Mouse (Mus musculus) hindbrain, embryonic 10.5 days (tissue): ENCODE data around the gene Mgat1. TPM values are rescaled to one million over a fixed set of nuclear protein-coding genes. Genes with fewer than 3 reads are reported as not detected.

Experiments used
- DNase-seq: peaks from one replicate; pipeline ENCODE4 v3.0.0-alpha.2; 2017; ENCODE audit warnings: low spot score
- H3K27ac ChIP-seq: fragments of 300-500 bp; sonication (generic); 2 replicates; pipeline ENCODE4 v1.5.1; 2016; ENCODE audit warnings: mild to moderate bottlenecking, moderate library complexity
- H3K27me3 ChIP-seq: fragments of 300-500 bp; sonication (generic); 2 replicates; pipeline ENCODE4 v1.6.1; 2016; ENCODE audit warnings: mild to moderate bottlenecking; ENCODE audit not compliant: poor library complexity, insufficient read depth, severe bottlenecking
- H3K36me3 ChIP-seq: fragments of 300-500 bp; sonication (generic); 2 replicates; pipeline ENCODE4 v1.6.1; 2016; ENCODE audit warnings: mild to moderate bottlenecking, moderate library complexity
- H3K4me1 ChIP-seq: fragments of 300-500 bp; sonication (generic); replicated peaks from 2 replicates; pipeline ENCODE4 v1.6.1; 2016; ENCODE audit warnings: mild to moderate bottlenecking
- H3K4me3 ChIP-seq: fragments of 300-500 bp; sonication (generic); 2 replicates; pipeline ENCODE4 v1.5.1; 2016; ENCODE audit warnings: mild to moderate bottlenecking, moderate library complexity
- H3K9me3 ChIP-seq: fragments of 300-500 bp; sonication (generic); 2 replicates; pipeline ENCODE4 v1.6.1; 2016; ENCODE audit warnings: mild to moderate bottlenecking, moderate library complexity
- WGBS: fragments of 180-500 bp; shearing (Covaris S2); methylation state at CpG from one replicate; pipeline ENCODE4 v1.1.7; 2016; 5-methylcytosine and 5-hydroxymethylcytosine counted together
- polyA plus RNA-seq: library from polyadenylated mRNA; unstranded; fragments of >200 nt; fragmentation: Nextera tagmentation; extraction: Ambion mirVana; gene quantifications from 2 replicates; pipeline ENCODE4 v1.2.1, GENCODE M21; 2016

Mgat1 gene
- polyA plus RNA-seq, 1 experiment from 2014 or later = 39.9 TPM

DNA sequence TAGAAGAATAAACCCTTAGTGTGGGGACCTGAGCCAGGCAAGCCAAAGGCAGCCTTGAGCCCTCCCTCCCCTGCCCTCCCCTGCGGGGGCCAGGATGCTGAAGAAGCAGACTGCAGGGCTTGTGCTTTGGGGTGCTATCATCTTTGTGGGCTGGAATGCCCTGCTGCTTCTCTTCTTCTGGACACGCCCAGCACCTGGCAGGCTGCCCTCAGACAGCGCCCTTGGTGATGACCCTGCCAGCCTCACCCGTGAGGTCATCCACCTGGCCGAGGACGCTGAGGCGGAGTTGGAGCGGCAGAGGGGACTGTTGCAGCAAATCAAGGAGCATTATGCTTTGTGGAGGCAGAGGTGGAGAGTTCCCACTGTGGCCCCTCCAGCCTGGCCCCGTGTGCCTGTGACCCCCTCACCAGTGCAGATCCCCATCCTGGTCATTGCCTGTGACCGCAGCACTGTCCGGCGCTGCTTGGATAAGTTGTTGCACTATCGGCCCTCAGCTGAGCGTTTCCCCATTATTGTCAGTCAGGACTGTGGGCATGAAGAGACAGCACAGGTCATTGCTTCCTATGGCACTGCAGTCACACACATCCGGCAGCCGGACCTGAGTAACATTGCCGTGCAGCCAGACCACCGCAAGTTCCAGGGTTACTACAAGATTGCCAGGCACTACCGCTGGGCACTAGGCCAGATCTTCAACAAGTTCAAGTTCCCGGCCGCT is 16.8 kb downstream of the Mgat1 start:
- DNase-seq = no peak
- H3K9me3 ChIP-seq = no peaks in the 10 kb centered on the region
- H3K27me3 ChIP-seq = no peaks in the 10 kb centered on the region
- no peaks in the 10 kb centered on the region for H3K4me1 ChIP-seq
- H3K27ac ChIP-seq = no peak overlapping the region
- H3K36me3 ChIP-seq = peaks cover 59% of the 10 kb centered on the region
- 95% methylated on average over 21 of the region's 21 CpGs for WGBS
- H3K4me3 ChIP-seq = no peak overlapping the region

DNA sequence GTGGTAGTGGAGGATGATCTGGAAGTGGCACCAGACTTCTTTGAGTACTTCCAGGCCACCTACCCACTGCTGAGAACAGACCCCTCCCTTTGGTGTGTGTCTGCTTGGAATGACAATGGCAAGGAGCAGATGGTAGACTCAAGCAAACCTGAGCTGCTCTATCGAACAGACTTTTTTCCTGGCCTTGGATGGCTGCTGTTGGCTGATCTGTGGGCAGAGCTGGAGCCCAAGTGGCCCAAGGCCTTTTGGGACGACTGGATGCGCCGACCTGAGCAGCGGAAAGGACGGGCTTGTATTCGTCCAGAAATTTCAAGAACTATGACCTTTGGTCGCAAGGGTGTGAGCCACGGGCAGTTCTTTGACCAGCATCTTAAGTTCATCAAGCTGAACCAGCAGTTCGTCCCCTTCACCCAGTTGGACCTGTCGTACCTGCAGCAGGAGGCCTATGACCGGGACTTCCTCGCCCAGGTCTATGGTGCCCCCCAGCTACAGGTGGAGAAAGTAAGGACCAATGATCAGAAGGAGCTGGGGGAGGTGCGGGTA is 17.4 kb downstream of the Mgat1 start:
- no peaks in the 10 kb centered on the region for H3K4me1 ChIP-seq
- no peaks in the 10 kb centered on the region for H3K9me3 ChIP-seq
- H3K27me3 ChIP-seq = no peaks in the 10 kb centered on the region
- H3K27ac ChIP-seq = no peak overlapping the region
- WGBS = 94% methylated on average over 14 of the region's 14 CpGs
- H3K36me3 ChIP-seq = peaks cover 55% of the 10 kb centered on the region
- no peak for DNase-seq
- H3K4me3 ChIP-seq = no peak overlapping the region

DNA sequence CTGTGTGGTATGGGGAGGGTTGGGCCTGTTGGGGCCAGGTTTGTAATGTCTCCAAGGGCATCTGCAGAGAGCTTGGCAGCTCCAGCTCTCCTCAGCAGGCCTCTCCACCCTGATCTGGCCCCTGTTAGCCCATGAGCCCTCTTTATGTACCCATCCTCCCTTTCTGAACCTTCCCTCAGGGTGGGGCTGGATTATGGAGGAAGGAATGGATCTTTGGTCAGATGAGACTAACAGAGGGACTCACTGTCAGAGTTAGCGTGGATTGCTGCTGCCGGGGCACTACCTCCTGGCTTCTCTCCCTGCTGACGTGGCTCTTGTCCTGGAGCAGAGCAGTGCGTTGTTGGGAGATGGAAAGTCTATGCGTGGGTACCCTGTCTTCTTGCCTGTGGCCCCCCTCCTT is 18.3 kb downstream of the Mgat1 start:
- whole genome bisulfite sequencing = 88% methylated on average over 5 of the region's 5 CpGs

DNA sequence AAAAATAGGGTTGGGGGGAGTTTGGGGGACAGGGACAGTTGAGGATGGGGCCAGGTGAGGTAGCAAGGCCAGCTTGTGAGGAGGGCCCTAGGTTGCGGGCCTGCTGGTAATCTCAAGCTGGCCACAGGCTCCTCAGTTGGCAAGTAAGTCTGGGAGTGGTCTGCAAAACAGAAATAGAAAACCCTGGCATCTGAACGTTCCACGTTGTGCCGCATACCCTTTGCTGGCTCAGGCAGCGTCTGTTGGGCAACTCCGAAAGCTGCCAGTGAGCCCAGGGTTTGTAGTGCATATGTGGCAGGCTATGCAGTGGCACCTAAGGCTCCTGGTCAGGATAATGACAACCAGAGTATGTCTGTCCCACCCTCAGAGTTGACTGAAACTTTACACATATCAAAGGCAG is 19.2 kb downstream of the Mgat1 start:
- H3K27me3 ChIP-seq = no peaks in the 10 kb centered on the region
- no peak overlapping the region for H3K27ac ChIP-seq
- H3K9me3 ChIP-seq = no peaks in the 10 kb centered on the region
- H3K36me3 ChIP-seq = peaks cover 44% of the 10 kb centered on the region
- 91% methylated on average over 6 of the region's 6 CpGs for WGBS
- DNase-seq = no peak
- H3K4me3 ChIP-seq = no peak overlapping the region
- no peaks in the 10 kb centered on the region for H3K4me1 ChIP-seq

More for the DNA sequence above, 18.3 kb downstream of the Mgat1 start:
- H3K36me3 ChIP-seq = peaks cover 47% of the 10 kb centered on the region
- H3K27me3 ChIP-seq = no peaks in the 10 kb centered on the region
- H3K9me3 ChIP-seq = no peaks in the 10 kb centered on the region
- no peaks in the 10 kb centered on the region for H3K4me1 ChIP-seq
- H3K27ac ChIP-seq = no peak overlapping the region
- no peak for DNase-seq
- no peak overlapping the region for H3K4me3 ChIP-seq

DNA sequence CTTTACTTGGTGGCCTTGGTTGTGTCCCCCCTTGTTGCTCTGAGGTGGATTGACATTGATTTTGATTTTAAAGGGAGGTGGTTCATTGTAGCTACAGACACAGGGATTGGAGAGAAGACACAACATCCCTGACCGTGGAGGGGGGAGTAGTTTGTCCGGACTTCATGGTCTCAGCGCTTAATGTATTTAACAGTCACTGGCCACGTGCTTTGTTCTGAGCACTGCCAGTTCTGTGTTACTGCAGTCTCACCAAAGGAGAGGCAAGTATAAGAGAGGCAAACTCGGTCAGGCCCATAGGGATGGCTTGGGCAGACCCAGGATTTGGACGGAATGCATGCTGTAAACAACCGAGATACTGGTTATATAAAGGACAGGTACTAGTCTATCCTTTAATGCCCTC is 20.1 kb downstream of the Mgat1 start:
- Histone ChIP-seq H3K27ac (no peak overlapping the region), H3K9me3 (no peaks in the 10 kb centered on the region), H3K4me1 (no peaks in the 10 kb centered on the region), H3K27me3 (no peaks in the 10 kb centered on the region), H3K4me3 (no peak overlapping the region), H3K36me3 (peaks cover 44% of the 10 kb centered on the region)
- WGBS = 86% methylated on average over 7 of the region's 7 CpGs
- DNase-seq = no peak

DNA sequence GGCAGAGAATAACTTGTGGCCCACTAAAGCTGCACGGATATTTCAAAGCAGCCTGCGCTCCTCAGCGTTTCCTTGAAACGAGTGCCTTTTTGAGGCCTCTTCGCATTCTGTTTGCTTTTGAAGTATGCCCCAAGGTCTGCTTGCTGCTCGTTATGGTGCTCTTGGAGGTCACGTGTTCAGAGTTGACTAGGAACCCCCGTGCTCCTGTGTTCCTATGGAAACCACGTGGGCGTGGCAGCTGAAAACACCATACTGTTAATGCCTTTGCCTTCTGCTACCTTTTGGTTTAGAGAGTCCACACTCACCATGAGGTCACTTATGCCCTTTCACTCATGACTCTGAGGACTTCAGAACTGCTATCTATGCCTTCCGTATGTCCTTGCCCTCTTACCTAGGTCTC is 20.6 kb downstream of the Mgat1 start:
- DNase-seq = no peak
- peaks cover 41% of the 10 kb centered on the region for H3K36me3 ChIP-seq
- H3K27ac ChIP-seq = no peak overlapping the region
- H3K4me3 ChIP-seq = no peak overlapping the region
- no peaks in the 10 kb centered on the region for H3K4me1 ChIP-seq
- H3K27me3 ChIP-seq = no peaks in the 10 kb centered on the region
- H3K9me3 ChIP-seq = no peaks in the 10 kb centered on the region
- WGBS = 85% methylated on average over 11 of the region's 11 CpGs

DNA sequence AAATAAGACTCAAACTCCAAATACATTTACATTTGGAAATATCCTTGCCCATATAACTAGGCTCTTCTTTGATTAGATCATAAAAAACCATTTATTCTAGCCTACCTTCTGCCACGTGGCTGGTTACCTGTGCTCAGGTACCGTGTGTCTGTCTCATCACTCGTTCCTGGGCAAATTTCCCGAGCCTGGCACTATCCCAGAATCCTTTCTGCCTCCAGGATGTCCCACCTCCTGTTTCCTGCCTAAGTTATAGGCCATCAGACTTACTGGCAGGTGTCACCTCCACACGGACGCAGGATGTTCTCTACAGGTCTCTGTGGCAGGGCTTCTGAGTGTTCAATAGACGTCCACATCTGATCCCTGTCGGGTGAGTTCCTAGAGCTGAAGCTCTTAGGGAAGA is 21.1 kb downstream of the Mgat1 start:
- no peak overlapping the region for H3K27ac ChIP-seq
- H3K27me3 ChIP-seq = no peaks in the 10 kb centered on the region
- peaks cover 37% of the 10 kb centered on the region for H3K36me3 ChIP-seq
- H3K9me3 ChIP-seq = no peaks in the 10 kb centered on the region
- DNase-seq = no peak
- WGBS = 86% methylated on average over 8 of the region's 8 CpGs
- no peak overlapping the region for H3K4me3 ChIP-seq
- H3K4me1 ChIP-seq = no peaks in the 10 kb centered on the region

DNA sequence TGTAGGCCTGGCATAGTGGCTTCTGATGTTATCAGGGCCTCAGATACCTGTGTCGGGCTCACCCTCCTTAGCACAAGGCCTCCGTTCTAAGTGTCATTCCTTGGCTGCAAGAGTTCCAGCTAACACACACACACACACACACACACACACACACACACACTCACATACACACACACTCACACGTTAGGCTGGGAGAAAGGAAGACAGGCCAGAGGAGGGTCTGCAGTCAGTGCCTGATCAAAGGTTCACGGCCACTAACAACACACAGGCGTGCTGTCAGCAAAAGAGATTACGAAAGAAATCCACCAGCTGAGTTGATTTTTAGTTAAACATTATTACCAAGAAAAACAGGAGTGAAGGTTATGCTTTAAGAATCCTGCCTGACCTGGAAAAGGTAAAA is 22.7 kb downstream of the Mgat1 start:
- H3K4me3 ChIP-seq = no peak overlapping the region
- H3K4me1 ChIP-seq = no peaks in the 10 kb centered on the region
- 96% methylated on average over 6 of the region's 6 CpGs for WGBS
- DNase-seq = no peak
- H3K36me3 ChIP-seq = peaks cover 21% of the 10 kb centered on the region
- H3K9me3 ChIP-seq = no peaks in the 10 kb centered on the region
- H3K27me3 ChIP-seq = no peaks in the 10 kb centered on the region
- H3K27ac ChIP-seq = no peak overlapping the region

DNA sequence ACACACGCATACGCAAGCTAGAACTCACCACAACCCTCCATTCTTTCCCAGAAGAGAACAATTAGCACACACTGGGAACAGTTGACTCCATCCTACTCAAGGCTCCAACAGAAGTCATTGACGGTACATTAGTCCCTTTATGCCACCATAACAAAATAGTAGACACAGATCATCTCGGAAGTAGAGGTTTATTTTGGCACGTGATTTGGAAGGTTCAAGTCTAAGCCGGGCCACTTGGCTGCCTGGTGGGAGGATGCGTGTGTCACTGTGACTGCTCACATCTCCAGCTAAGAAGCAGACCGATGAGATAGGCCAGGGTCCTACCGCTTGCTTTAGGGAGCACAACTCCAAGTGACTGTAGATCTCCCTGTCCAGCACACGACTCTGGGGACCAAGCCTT is 23.3 kb downstream of the Mgat1 start:
- Histone ChIP-seq H3K27me3 (no peaks in the 10 kb centered on the region), H3K9me3 (no peaks in the 10 kb centered on the region), H3K4me1 (no peaks in the 10 kb centered on the region), H3K4me3 (no peak overlapping the region), H3K36me3 (peaks cover 15% of the 10 kb centered on the region), H3K27ac (no peak overlapping the region)
- DNase-seq = no peak
- 90% methylated on average over 10 of the region's 10 CpGs for WGBS

DNA sequence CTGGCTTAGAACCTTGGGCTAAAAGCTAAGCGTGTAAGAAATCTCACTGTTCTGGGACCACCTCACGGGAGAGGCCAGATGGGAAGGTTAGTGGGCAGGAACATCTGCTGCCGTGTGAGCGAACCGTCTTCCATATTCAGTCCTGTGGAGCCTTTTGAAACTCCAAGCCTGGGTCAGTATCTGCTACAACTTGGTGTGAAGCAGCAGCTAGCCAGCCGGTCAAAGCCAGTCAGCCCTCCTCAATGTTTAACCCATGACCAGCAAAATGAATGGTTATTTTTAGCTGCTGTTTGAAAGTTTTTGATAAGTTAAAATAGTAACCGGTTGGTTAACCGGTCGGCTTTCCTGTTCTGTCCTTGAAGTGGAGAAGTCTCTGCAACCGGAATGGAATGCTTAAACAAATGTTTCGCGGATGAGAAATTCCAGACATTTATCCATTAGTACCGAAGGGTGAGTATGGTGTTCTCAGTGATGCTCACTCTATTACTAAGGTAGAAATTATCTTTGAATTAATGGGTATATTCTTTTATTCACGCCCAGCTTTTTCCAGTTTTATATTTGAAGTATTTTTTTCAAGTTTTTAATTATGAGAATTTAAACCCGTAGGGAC is 24.1 kb downstream of the Mgat1 start:
- no peaks in the 10 kb centered on the region for H3K4me1 ChIP-seq
- WGBS = 90% methylated on average over 15 of the region's 15 CpGs
- DNase-seq = no peak
- H3K27ac ChIP-seq = no peak overlapping the region
- no peak overlapping the region for H3K4me3 ChIP-seq
- H3K27me3 ChIP-seq = no peaks in the 10 kb centered on the region
- no peaks in the 10 kb centered on the region for H3K9me3 ChIP-seq
- H3K36me3 ChIP-seq = peaks cover 7% of the 10 kb centered on the region; the same call in 1 of the 2 replicates

DNA sequence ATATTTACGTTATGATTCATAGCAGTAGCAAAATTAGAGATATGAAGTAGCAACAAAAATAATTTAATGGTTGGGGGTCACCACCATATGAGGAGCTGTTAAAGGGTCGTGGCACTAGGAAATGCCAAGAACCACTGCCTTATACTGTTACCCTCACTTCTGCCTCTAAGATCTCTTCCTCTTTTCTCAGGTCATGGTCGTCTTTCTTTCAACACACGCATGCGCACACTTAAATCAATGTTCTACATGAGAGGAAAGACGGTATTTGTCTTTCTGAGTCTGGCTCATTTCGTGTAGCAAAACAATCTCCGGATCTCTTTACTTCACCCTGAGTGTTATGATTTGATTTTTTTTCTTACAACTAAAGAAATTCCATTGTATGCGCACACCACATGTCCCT is 25.8 kb downstream of the Mgat1 start:
- 94% methylated on average over 9 of the region's 9 CpGs for WGBS
- Histone ChIP-seq H3K27ac (no peak overlapping the region), H3K9me3 (no peaks in the 10 kb centered on the region), H3K4me1 (no peaks in the 10 kb centered on the region), H3K27me3 (no peaks in the 10 kb centered on the region), H3K36me3 (no peaks in the 10 kb centered on the region), H3K4me3 (no peak overlapping the region)
- no peak for DNase-seq

DNA sequence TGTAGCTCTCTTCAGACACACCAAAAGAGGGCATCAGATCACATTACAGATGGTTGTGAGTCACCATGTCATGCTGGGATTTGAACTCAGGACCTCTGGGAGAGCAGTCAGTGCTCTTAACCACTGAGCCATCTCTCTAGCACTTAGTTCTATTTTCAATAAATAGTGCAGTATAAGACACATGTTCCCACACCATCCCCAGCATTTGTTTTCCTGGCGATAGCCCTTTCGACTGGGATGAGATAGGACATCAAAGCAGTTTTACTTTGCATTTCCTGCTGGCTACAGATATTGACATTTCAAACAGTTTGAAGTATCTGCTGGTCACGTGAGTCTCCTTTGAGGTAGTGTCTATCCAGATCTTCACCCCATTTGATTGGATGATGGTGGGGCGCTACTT is 26.4 kb downstream of the Mgat1 start:
- WGBS = 92% methylated on average over 4 of the region's 4 CpGs
- Histone ChIP-seq H3K27ac (no peak overlapping the region), H3K9me3 (no peaks in the 10 kb centered on the region), H3K27me3 (no peaks in the 10 kb centered on the region), H3K4me1 (no peaks in the 10 kb centered on the region), H3K36me3 (no peaks in the 10 kb centered on the region), H3K4me3 (no peak overlapping the region)
- no peak for DNase-seq

DNA sequence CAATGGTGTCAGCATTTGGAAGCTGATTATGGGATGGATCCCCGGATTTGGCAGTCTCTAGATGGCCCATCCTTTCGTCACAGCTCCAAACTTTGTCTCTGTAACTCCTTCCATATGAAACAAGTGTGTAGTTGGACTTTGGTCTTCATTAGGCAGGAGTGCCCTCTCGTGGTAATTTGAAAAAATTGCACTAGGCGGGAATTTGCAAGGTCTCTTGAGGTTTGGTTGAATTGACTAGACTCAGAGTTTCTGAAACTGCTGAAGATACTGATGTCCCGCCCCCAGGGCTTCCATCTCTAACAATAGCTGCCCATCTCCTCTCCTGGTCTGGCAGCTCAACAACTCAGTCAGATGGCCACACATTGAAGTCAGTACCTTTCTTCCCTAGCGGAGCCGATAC is 27.3 kb downstream of the Mgat1 start:
- H3K4me3 ChIP-seq = no peak overlapping the region
- no peak overlapping the region for H3K27ac ChIP-seq
- no peaks in the 10 kb centered on the region for H3K36me3 ChIP-seq
- no peaks in the 10 kb centered on the region for H3K27me3 ChIP-seq
- no peaks in the 10 kb centered on the region for H3K9me3 ChIP-seq
- WGBS = 31% methylated on average over 7 of the region's 7 CpGs
- H3K4me1 ChIP-seq = no peaks in the 10 kb centered on the region
- DNase-seq = peak; percentile 42
